46 mouse cellular contexts compared by ENCODE assay signal in genomic region chr11:109188235-109188634, GRCm38 (mm10). TPM values are rescaled to one million over a fixed set of nuclear protein-coding genes. Genes with fewer than 3 reads are reported as not detected.
"Had no signal": no experiment of that assay in that cellular context is flagged by ENCODE, and none has a peak within 500 bp of the region (broad histone marks: within the 10 kb centered on the region; RNA-seq: fewer than 3 reads in every experiment).

No protein-coding gene starts in this region.

- ATAC-seq: liver, embryonic 12.5 days; liver, postnatal 0 days; lung, postnatal 0 days; midbrain, embryonic 13.5 days; midbrain, embryonic 15.5 days; midbrain, embryonic 16.5 days had no signal

- H3K27me3 ChIP-seq: limb, embryonic 12.5 days; limb, embryonic 13.5 days; liver, embryonic 12.5 days; liver, embryonic 13.5 days; liver, embryonic 15.5 days; lung, embryonic 15.5 days; midbrain, embryonic 13.5 days; midbrain, embryonic 15.5 days; neural tube, embryonic 12.5 days had no signal

- DNase-seq: liver; liver, embryonic 13.5 days; liver, postnatal 0 days; lung, adult 18-20 months; lung, adult 2 months; lung, embryonic 14.5 days; lung, postnatal 10 days; lung, postnatal 14 days; lung, postnatal 36 days; lung, postnatal 4 days; midbrain, embryonic 14.5 days had no signal

- H3K9me3 ChIP-seq: limb, embryonic 10.5 days; limb, embryonic 12.5 days; limb, embryonic 13.5 days; limb, embryonic 15.5 days; liver, embryonic 12.5 days; liver, embryonic 13.5 days; liver, embryonic 15.5 days; lung, embryonic 15.5 days; megakaryocyte, embryonic 14.5 days; midbrain, embryonic 10.5 days; midbrain, embryonic 12.5 days; midbrain, embryonic 13.5 days; midbrain, embryonic 15.5 days; neural tube, embryonic 12.5 days had no signal

- H3K36me3 ChIP-seq: limb, embryonic 10.5 days; limb, embryonic 12.5 days; limb, embryonic 13.5 days; limb, embryonic 15.5 days; liver, embryonic 12.5 days; liver, embryonic 13.5 days; liver, embryonic 15.5 days; lung, embryonic 15.5 days; midbrain, embryonic 10.5 days; midbrain, embryonic 12.5 days; midbrain, embryonic 13.5 days; midbrain, embryonic 15.5 days; neural tube, embryonic 12.5 days had no signal

- H3K27ac ChIP-seq: limb, embryonic 10.5 days; limb, embryonic 12.5 days; limb, embryonic 13.5 days; limb, embryonic 15.5 days; liver, embryonic 12.5 days; liver, embryonic 13.5 days; liver, embryonic 14.5 days; liver, embryonic 15.5 days; lung, embryonic 15.5 days; macrophage; midbrain, embryonic 10.5 days; midbrain, embryonic 12.5 days; midbrain, embryonic 13.5 days; midbrain, embryonic 15.5 days; neural tube, embryonic 12.5 days had no signal

- H3K4me2 ChIP-seq: limb, embryonic 12.5 days; limb, embryonic 13.5 days; limb, embryonic 15.5 days; liver, embryonic 11.5 days; liver, embryonic 12.5 days; liver, embryonic 13.5 days; liver, embryonic 15.5 days; lung, embryonic 14.5 days; lung, embryonic 15.5 days; midbrain, embryonic 11.5 days; midbrain, embryonic 12.5 days; midbrain, embryonic 13.5 days; midbrain, embryonic 15.5 days; neural tube, embryonic 12.5 days had no signal

- H3K4me3 ChIP-seq: limb, embryonic 10.5 days; limb, embryonic 12.5 days; limb, embryonic 13.5 days; limb, embryonic 15.5 days; liver, embryonic 12.5 days; liver, embryonic 13.5 days; liver, embryonic 15.5 days; lung, embryonic 15.5 days; megakaryocyte, embryonic 14.5 days; midbrain, embryonic 10.5 days; midbrain, embryonic 12.5 days; midbrain, embryonic 13.5 days; midbrain, embryonic 15.5 days; myocyte; neural tube, embryonic 12.5 days had no signal

- H3K9ac ChIP-seq: limb, embryonic 12.5 days; limb, embryonic 13.5 days; limb, embryonic 15.5 days; liver, embryonic 12.5 days; liver, embryonic 13.5 days; liver, embryonic 14.5 days; liver, embryonic 15.5 days; liver, postnatal 0 days; lung, embryonic 14.5 days; lung, embryonic 15.5 days; midbrain, embryonic 12.5 days; midbrain, embryonic 13.5 days; midbrain, embryonic 15.5 days; neural tube, embryonic 12.5 days had no signal

- H3K4me1 ChIP-seq: liver, embryonic 12.5 days; liver, embryonic 13.5 days; liver, embryonic 15.5 days; megakaryocyte, embryonic 14.5 days; midbrain, embryonic 13.5 days; neural tube, embryonic 12.5 days had no signal

RNA-seq across cellular contexts. Expression of gene E030025P04Rik, which starts 44.1 kb away (rescaled TPM):
- total RNA-seq: left cerebral cortex, postnatal 10 days; left cerebral cortex, postnatal 14 days; left cerebral cortex, postnatal 25 days; left cerebral cortex, postnatal 36 days; left cerebral cortex, postnatal 4 days; liver, adult 2 months; megakaryocyte progenitor cell, adult 5-6 weeks; megakaryocyte, adult 5-6 weeks; megakaryocyte-erythroid progenitor cell, adult 5-6 weeks; midbrain, postnatal 0 days; monocyte, adult 5-6 weeks had no signal
- polyA plus RNA-seq: limb, embryonic 10.5 days; limb, embryonic 11.5 days; limb, embryonic 12.5 days; limb, embryonic 13.5 days; limb, embryonic 14.5 days; limb, embryonic 15.5 days; liver, adult 2 months; liver, embryonic 11.5 days; liver, embryonic 12.5 days; liver, embryonic 13.5 days; liver, embryonic 14.5 days; liver, embryonic 15.5 days; liver, embryonic 16.5 days; liver, postnatal 0 days; lung, embryonic 14.5 days; macrophage; midbrain, embryonic 10.5 days; midbrain, embryonic 11.5 days; midbrain, embryonic 12.5 days; midbrain, embryonic 13.5 days; midbrain, embryonic 14.5 days; midbrain, embryonic 16.5 days; midbrain, postnatal 0 days; myocyte; neural tube, embryonic 11.5 days; neural tube, embryonic 12.5 days had no signal
